Mouse (Mus musculus) stomach, embryonic 15.5 days (tissue): Measurements from ENCODE around the gene Plekhm2. TPM values are rescaled to one million over a fixed set of nuclear protein-coding genes. Genes with fewer than 3 reads are reported as not detected.

Source experiments
- ATAC-seq: fragments of 200-750 bp; cut with Nextera tagmentation; 2 replicates; pipeline ENCODE4 v1.8.0; 2017; ENCODE audit warnings: low read depth, moderate number of reproducible peaks, moderate TSS enrichment; ENCODE audit not compliant: insufficient read depth, low FRiP score
- H3K27ac ChIP-seq: fragments of 300-500 bp; sonication (generic); 2 replicates; pipeline ENCODE4 v1.5.1; 2015; ENCODE audit warnings: mild to moderate bottlenecking, inconsistent platforms
- H3K27me3 ChIP-seq: fragments of 300-500 bp; sonication (generic); replicated peaks from 2 replicates; pipeline ENCODE4 v1.6.1; 2015; ENCODE audit warnings: inconsistent platforms
- H3K36me3 ChIP-seq: fragments of 300-500 bp; sonication (generic); 2 replicates; pipeline ENCODE4 v1.6.1; 2015; ENCODE audit warnings: inconsistent platforms
- H3K4me1 ChIP-seq: fragments of 300-500 bp; sonication (generic); 2 replicates; pipeline ENCODE4 v1.6.1; 2015; ENCODE audit warnings: inconsistent platforms
- H3K4me2 ChIP-seq: fragments of 300-500 bp; sonication (generic); 2 replicates; pipeline ENCODE4 v1.6.1; 2015; ENCODE audit warnings: mild to moderate bottlenecking, inconsistent platforms
- H3K4me3 ChIP-seq: fragments of 300-500 bp; sonication (generic); replicated peaks from 2 replicates; pipeline ENCODE4 v1.5.1; 2015; ENCODE audit warnings: inconsistent platforms
- H3K9ac ChIP-seq: fragments of 300-500 bp; sonication (generic); 2 replicates; pipeline ENCODE4 v1.6.1; 2015; ENCODE audit warnings: inconsistent platforms
- H3K9me3 ChIP-seq: fragments of 300-500 bp; sonication (generic); 2 replicates; pipeline ENCODE4 v1.6.1; 2016; ENCODE audit warnings: inconsistent platforms
- WGBS: fragments of 180-500 bp; shearing (Covaris S2); methylation state at CpG from one replicate; pipeline ENCODE4 v1.1.7; 2015; 5-methylcytosine and 5-hydroxymethylcytosine counted together
- polyA plus RNA-seq: library from polyadenylated mRNA; unstranded; fragments of >200 nt; fragmentation: Nextera tagmentation; extraction: Ambion mirVana; gene quantifications from 2 replicates; pipeline ENCODE4 v1.2.1, GENCODE M21; 2015

Gene Plekhm2
- polyA plus RNA-seq, 1 experiment from 2014 or later: 6.9 TPM

DNA sequence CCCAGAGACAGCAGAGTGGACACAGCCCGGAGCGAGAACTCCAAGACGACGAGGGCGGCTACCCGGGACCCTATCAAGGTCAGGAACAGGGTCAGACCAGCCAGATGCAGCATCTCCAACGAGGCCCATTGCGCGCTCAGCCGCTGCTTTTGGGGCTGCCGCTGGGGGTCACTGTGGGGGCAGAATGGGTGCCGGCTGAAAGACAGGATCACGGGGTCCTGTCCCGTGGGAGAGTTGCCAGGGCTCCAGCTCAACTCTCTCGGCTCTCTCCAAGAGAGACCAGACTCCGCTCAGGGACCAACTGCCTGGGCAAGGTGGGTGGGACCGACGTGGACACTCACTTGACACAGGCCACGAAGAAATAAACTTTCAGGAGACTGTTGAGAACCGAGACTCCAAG, 47.4 kb downstream of the Plekhm2 start:
- Histone ChIP-seq H3K36me3 (no peaks in the 10 kb centered on the region), H3K4me1 (peaks cover 16% of the 10 kb centered on the region), H3K27me3 (no peaks in the 10 kb centered on the region), H3K4me2 (peak overlapping the region; percentile 61), H3K27ac (no peak overlapping the region), H3K9me3 (no peaks in the 10 kb centered on the region), H3K9ac (no peak overlapping the region), H3K4me3 (peak overlapping the region; percentile 29)
- WGBS: 8% methylated on average over 20 of the region's 20 CpGs
- no peak for ATAC-seq

DNA sequence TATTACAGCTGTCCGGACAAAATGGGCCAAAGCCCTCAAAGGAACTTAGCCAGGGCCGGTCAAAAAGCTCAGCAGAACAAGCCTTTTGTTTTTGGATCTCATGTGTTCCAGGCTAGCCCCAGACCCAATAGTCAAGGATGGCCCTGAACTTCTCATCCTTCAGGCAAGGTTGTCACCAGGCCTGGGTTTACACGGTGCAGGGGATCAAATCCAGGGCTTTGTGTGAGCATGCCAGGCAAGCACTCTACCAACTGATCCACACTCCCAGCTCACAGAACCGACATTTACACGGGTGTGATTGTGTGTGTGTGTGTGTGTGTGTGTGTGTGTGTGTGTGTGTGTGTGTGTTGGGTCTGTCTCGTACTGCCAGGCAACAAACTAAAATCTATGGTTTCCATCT, 47.9 kb downstream of the Plekhm2 start:
- H3K4me1 ChIP-seq: peaks cover 16% of the 10 kb centered on the region
- H3K36me3 ChIP-seq: no peaks in the 10 kb centered on the region
- no peak for ATAC-seq
- no peak overlapping the region; the same call in 1 of the 2 replicates for H3K4me2 ChIP-seq
- no peaks in the 10 kb centered on the region for H3K27me3 ChIP-seq
- H3K27ac ChIP-seq: no peak overlapping the region
- H3K4me3 ChIP-seq: no peak overlapping the region
- H3K9me3 ChIP-seq: no peaks in the 10 kb centered on the region
- H3K9ac ChIP-seq: no peak overlapping the region
- WGBS: 76% methylated on average over 6 of the region's 6 CpGs

DNA sequence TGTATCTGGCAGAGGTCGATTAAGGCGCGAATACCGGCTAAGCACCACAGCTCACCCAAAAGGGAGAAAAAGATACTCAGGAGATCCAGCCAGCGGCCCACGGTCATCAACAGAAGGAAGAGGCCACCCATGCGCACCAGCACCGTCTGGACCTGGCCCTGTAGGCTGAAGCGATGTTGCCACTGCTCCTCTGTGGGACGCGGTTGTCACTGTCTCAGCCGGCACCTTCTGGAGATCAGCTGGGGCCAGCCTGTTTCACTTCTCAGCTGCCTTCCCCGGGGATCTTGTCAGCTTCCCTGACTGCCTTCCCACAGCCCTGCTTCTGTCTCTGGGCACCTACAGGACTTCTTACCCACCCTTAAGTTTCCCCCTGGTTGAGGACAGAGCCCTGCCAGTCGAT, 49.8 kb downstream of the Plekhm2 start:
- ATAC-seq: no peak
- no peak overlapping the region for H3K9ac ChIP-seq
- H3K4me2 ChIP-seq: no peak overlapping the region
- no peak overlapping the region for H3K27ac ChIP-seq
- no peak overlapping the region for H3K4me3 ChIP-seq
- no peaks in the 10 kb centered on the region for H3K27me3 ChIP-seq
- peaks cover 16% of the 10 kb centered on the region for H3K4me1 ChIP-seq
- H3K9me3 ChIP-seq: no peaks in the 10 kb centered on the region
- WGBS: 83% methylated on average over 14 of the region's 14 CpGs
- H3K36me3 ChIP-seq: no peaks in the 10 kb centered on the region

DNA sequence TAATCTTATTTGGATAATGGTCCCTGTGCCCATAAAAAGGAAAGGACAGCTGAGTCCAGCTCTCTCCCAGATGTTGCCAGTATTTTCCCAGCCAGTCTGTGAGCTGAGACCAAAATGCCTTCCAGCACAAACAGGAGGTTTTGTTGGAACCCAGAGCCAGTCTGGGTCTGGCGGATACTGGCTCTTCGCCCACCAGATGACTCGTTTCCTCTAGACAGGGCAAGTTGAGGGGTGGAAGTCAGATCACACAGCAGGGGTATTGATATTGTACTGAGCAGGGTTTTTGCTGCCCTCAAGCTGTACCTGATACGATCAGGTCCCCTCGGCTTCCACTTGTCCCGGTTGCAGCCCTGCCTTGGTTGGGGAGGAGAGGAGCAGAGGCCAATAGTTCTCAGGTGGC, 55.2 kb downstream of the Plekhm2 start:
- WGBS: 66% methylated on average over 6 of the region's 6 CpGs
- no peaks in the 10 kb centered on the region for H3K4me1 ChIP-seq
- no peaks in the 10 kb centered on the region for H3K27me3 ChIP-seq
- no peak overlapping the region for H3K4me3 ChIP-seq
- H3K27ac ChIP-seq: no peak overlapping the region
- no peak for ATAC-seq
- H3K9ac ChIP-seq: no peak overlapping the region
- no peaks in the 10 kb centered on the region for H3K36me3 ChIP-seq
- H3K9me3 ChIP-seq: no peaks in the 10 kb centered on the region
- no peak overlapping the region for H3K4me2 ChIP-seq

DNA sequence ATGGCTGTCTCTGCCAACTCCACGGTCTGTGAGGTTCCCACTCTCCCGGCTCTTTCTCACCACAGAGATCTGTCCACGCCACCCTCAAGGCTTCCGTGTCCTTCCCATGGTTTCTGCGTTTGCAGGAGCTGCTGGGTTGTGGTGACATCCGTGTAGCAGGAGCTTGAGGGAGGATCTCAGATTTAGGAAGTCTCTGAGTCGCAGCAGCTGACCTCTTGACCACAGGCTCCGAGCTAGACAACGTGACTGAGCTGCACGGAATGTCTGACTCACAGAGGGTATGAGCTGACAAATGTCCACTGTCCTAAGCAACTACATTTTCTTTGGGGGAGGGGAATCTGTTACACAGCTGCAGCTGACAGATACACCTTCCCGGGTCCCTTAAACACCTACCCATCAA, 58.8 kb downstream of the Plekhm2 start, which contains the start of gene Fblim1:
TSS of gene Fblim1 (minus strand) at position 236 of the 400 bp plus-strand sequence.
- no peaks in the 10 kb centered on the region for H3K9me3 ChIP-seq
- H3K4me3 ChIP-seq: no peak within 1 kb of the TSS
- H3K4me2 ChIP-seq: no peak within 1 kb of the TSS
- WGBS: 69% methylated on average over 11 of the region's 11 CpGs
- H3K9ac ChIP-seq: no peak within 1 kb of the TSS
- 0 out of 2 replicates have a peak within 1 kb of the TSS, but pooled peaks have one; percentile 70 for H3K27ac ChIP-seq
- peaks cover 6% of the 10 kb centered on the region for H3K4me1 ChIP-seq
- no peak for ATAC-seq
- no peaks in the 10 kb centered on the region for H3K36me3 ChIP-seq
- no peaks in the 10 kb centered on the region for H3K27me3 ChIP-seq

DNA sequence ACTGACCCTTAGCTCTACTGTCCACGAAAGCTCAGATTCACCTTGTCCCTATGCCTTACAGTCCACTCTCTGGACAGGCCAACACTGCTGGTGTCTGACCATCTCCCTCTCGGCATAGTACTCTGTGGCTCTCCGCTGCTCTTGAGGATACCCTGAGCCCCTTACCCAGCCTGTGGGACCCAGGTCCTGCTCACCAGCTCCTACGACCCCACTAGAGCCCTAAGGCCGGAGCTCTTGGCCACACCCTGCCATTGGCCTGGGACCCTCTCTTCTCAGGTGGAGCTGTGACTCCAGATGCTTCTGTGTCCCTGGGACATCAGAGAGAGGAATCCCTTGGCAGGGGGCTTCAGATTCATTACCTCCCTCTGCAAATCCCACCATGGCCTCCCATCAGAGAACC, 59.3 kb downstream of the Plekhm2 start:
- Histone ChIP-seq H3K4me1 (peaks cover 9% of the 10 kb centered on the region), H3K27ac (no peak overlapping the region), H3K27me3 (no peaks in the 10 kb centered on the region), H3K9ac (no peak overlapping the region), H3K36me3 (no peaks in the 10 kb centered on the region), H3K9me3 (no peaks in the 10 kb centered on the region), H3K4me3 (no peak overlapping the region), H3K4me2 (no peak overlapping the region)
- ATAC-seq: no peak
- 89% methylated on average over 5 of the region's 5 CpGs for WGBS

DNA sequence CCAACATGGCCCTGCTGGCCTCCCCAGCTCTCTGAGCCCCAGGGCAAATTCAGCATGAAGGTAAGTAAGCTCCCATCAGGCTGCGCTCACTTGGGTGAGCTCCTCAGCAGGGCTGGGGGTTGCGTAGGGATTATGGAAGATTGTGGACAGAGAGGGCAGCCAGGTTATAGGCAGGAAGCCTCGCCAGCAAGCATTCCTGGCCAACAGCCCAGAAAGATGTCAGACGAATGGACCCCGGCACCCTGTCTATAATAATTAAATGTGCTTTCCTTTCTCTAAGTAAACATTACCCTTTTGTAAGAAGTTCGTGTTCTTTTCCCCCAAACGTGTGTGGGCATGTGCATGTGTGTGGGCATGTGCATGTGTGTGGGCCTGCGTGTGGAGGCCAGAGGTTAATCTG, 60.2 kb downstream of the Plekhm2 start:
- Histone ChIP-seq H3K36me3 (no peaks in the 10 kb centered on the region), H3K4me2 (0 out of 2 replicates have a peak overlapping the region, but pooled peaks have one; percentile 19), H3K4me1 (peaks cover 15% of the 10 kb centered on the region), H3K9ac (no peak overlapping the region), H3K27me3 (no peaks in the 10 kb centered on the region), H3K9me3 (no peaks in the 10 kb centered on the region), H3K27ac (peak overlapping the region; percentile 70), H3K4me3 (no peak overlapping the region)
- ATAC-seq: no peak
- WGBS: 37% methylated on average over 8 of the region's 8 CpGs

DNA sequence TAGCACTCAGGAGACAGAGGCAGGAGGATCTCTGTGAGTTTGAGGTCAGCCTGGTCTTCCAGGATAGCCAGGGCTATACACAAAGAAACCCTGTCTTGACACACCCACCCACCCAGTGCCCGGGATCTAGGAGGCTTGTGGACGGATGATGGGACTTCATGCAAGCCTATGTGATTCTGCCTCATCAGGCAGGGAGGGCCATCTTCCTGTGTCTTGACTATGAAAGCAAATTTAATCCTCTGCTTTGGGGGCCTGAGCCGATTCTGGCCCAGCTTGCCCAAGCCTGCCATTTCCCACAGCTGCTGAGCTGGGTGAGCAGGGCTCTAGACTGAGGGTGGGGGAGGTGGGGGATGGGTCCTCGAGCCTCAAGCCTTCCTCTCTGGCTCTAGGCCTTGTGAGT, 60.8 kb downstream of the Plekhm2 start:
- Histone ChIP-seq H3K27ac (peak overlapping the region; percentile 70), H3K9ac (no peak overlapping the region), H3K36me3 (no peaks in the 10 kb centered on the region), H3K4me1 (peaks cover 15% of the 10 kb centered on the region), H3K4me3 (no peak overlapping the region), H3K9me3 (no peaks in the 10 kb centered on the region), H3K4me2 (no peak overlapping the region), H3K27me3 (no peaks in the 10 kb centered on the region)
- ATAC-seq: no peak
- 51% methylated on average over 4 of the region's 4 CpGs for WGBS

DNA sequence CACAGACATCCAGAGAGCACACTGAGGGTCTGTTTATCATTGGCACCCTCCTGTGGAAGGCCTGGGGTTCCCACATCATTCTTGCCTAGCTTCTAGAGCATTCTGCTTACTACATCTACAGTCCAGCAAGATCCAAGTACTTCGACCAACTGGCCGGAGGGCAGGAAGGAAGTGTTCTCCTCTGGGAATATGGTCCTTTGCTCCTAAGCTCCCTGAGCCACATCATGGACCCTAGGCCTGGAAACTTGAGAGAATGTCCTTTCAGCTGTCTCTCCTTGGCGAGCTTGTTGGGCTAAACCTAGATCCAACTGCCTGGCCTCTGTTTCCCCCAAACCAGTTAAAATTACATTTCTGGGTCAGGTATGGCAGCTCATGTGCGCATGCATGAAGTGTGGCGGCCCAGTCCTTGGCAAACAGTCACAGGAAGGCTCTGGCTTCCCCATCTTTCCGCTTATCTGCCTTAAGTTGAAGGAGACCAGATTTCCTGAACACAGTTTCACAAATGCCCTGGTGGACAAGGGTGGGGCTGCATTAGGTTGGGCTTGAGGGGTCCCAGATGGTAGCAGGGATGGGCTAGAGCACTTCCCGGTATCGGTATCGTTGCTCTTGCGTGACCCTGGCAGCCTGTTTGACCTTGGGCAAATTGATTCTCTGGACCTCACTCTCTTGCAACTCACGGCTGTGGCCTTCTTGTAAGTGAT, 62.0 kb downstream of the Plekhm2 start:
- H3K9ac ChIP-seq: no peak overlapping the region
- H3K4me2 ChIP-seq: no peak overlapping the region
- no peak overlapping the region for H3K4me3 ChIP-seq
- H3K4me1 ChIP-seq: peaks cover 25% of the 10 kb centered on the region
- H3K27ac ChIP-seq: 0 out of 2 replicates have a peak overlapping the region, but pooled peaks have one; percentile 1
- H3K27me3 ChIP-seq: no peaks in the 10 kb centered on the region
- ATAC-seq: no peak
- no peaks in the 10 kb centered on the region for H3K9me3 ChIP-seq
- no peaks in the 10 kb centered on the region for H3K36me3 ChIP-seq
- 64% methylated on average over 11 of the region's 11 CpGs for WGBS

DNA sequence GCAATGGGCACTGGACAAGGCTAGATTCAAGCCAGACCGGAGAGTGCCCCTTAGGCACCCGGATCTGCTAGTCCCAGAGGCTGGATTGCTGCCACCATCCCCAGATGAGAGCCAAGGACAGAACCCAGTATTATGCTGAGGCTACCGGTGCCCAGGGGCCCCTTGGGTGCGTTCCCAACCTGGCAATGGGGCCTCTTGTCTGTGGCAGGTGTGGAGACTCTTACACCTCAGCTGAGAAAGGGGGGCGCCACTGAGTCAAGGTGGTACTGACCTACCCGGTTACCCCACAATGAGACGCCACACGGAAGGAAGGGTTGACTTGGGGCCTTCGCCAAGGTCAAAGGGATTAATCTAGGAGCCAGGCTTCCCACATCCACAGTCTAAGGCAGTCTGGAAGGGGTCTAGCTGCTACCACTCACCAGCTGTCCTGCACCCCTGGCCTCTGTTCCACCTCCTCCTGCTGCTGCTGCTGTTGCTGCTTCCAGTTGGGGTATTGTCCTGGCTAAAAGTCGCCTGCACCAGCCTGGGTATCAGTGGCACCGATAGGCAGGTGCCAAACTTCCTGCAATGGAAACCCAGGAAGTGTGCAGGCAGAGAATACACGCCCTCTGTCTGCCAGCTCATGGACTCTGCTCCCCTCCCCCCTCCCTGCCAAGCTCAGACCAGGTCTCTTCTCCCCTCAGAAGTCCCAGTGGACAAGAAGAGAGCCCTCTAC, 63.4 kb downstream of the Plekhm2 start:
- H3K36me3 ChIP-seq: no peaks in the 10 kb centered on the region
- ATAC-seq: no peak
- WGBS: 71% methylated on average over 12 of the region's 12 CpGs
- no peak overlapping the region for H3K4me2 ChIP-seq
- H3K27ac ChIP-seq: no peak overlapping the region
- no peaks in the 10 kb centered on the region for H3K9me3 ChIP-seq
- peaks cover 32% of the 10 kb centered on the region for H3K4me1 ChIP-seq
- no peaks in the 10 kb centered on the region for H3K27me3 ChIP-seq
- no peak overlapping the region for H3K4me3 ChIP-seq
- no peak overlapping the region for H3K9ac ChIP-seq

DNA sequence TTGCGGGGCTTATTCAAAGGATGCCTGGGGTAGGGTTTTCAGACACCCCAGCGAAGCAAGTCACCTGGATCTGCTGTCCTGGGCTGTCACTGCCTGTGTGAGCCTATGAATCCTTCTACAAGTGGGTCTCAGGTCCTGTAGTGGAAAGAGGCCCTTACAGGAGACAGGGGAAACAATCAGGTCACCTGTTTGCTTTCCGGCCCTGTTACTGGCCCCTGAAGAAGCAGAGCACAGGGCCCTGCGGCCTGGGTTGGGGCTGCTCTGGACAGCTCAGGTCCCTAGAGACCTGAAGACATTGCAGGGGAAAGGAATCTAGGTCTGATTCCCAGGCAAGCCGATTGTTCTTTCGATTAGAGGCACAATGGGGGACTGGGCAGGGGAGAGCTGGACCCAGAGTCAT, 64.3 kb downstream of the Plekhm2 start:
- H3K27ac ChIP-seq: peak overlapping the region; percentile 94; the same call in 1 of the 2 replicates
- H3K36me3 ChIP-seq: peaks cover 1% of the 10 kb centered on the region; the same call in 1 of the 2 replicates
- no peak for ATAC-seq
- WGBS: 43% methylated on average over 6 of the region's 6 CpGs
- peak overlapping the region; percentile 71; the same call in 1 of the 2 replicates for H3K4me3 ChIP-seq
- peaks cover 36% of the 10 kb centered on the region for H3K4me1 ChIP-seq
- H3K9ac ChIP-seq: no peak overlapping the region
- peak overlapping the region; percentile 89 for H3K4me2 ChIP-seq
- no peaks in the 10 kb centered on the region for H3K27me3 ChIP-seq
- H3K9me3 ChIP-seq: no peaks in the 10 kb centered on the region
